Mouse (Mus musculus) liver, adult 2 months (tissue): ENCODE results near the gene Gm11569.
"Not testable (repeated sequence)": the region's sequence is repeated elsewhere in the genome, so short reads cannot be mapped to it uniquely, and the experiment has no call there.

Source experiments
- CTCF ChIP-seq: fragments of 200-500 bp; IDR thresholded peaks from 2 replicates; pipeline ENCODE4 v1.5.1; 2011; ENCODE audit warnings: low read depth, low read length, control low read depth
- POLR2A ChIP-seq: fragments of 200-500 bp; IDR thresholded peaks from 2 replicates; pipeline ENCODE4 v1.6.1; 2011; ENCODE audit warnings: low read length, control low read depth; ENCODE audit not compliant: insufficient read depth; ENCODE audit errors: extremely low read depth

DNA sequence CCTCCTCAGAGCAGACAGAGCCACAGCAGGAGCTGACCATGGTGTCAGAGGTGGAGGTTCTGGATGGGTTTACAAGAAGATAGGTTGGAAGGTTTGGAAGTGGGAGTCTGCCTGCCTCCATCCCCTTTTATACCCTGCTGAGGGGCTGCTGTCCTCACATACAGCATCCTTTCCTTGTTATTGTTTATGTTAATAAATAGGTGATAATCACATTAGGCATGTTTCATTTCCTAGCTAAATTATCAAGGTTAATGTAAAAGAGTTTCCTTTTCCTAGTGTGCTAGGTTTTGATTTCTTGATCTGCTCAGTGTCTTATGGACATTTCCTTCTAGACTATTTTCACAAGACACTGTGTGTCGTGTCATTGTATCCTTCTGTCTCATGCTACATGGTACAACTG, at the start of gene Gm11569:
- TF ChIP-seq POLR2A, CTCF: not testable (repeated sequence)
